Mouse (Mus musculus) neural tube, embryonic 10.5 days (tissue): ENCODE measurements at regions not wholly inside any gene's neighbourhood (a gene's known extent, or its start where the extent isn't known, plus 50 kb on each side); places are given as distances from the start of the nearest gene placed in this dataset.
"Not testable (repeated sequence)": the region's sequence is repeated elsewhere in the genome, so short reads cannot be mapped to it uniquely, and the experiment has no call there.

Experiments
- DNase-seq: peaks from one replicate; pipeline ENCODE4 v3.0.0-alpha.2; 2017; ENCODE audit warnings: low spot score; ENCODE audit errors: extremely low spot score

DNA sequence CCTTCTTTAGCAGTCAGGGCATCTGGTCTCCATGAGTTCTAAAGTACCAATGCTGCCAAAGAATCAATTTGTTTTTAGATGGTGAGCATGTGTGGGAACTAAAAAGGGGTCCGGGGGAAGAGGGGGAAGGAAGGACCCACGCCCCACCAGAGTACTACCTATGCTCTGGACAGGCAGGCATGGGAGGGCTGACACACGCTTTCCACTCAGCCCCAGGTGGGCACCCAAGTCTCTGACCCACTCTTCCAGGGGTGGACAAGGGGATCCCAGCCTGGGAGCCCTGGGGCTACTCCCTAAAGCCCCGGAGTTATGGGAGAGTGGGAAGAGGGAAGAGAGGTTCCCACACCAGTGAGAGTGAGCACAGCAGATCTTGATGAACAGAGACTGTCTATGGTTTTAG lies 1446.9 kb downstream of the Zfp704 start:
- no peak for DNase-seq

DNA sequence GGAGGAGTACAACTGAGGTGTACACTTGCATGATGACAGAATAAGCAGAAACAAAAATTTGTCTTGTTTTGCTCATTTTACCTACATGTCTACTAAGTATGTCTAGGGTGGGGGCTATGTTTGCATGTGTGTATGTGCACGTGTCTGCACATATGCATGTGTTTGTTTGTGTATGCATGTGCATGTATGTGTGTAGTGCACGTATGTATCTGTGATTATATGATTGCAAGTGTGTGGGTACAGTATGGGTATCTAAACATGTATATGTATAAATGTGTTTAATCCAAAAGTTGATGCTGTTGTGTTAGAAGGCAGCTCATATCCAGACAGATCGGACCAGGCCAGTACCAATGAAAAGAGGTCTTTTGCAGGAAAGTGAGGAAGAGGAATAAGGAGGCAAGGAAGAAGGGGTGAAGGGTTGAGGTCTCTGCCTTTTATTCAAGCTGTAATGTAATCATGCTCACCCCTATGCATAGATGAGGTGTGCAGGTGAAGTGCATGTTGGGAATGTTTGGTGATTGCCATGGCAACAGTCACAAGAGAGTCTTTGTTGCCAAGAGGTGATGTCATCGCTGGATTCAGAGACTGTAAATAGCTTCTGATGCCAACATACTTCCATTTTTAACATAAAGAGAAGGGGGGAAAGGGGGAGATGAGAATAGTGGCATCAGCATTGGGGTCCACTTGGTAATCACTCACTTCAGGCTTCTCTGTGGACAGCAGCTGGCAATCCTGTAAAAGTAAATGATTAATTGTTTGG lies 1447.7 kb downstream of the Zfp704 start:
- no peak for DNase-seq

DNA sequence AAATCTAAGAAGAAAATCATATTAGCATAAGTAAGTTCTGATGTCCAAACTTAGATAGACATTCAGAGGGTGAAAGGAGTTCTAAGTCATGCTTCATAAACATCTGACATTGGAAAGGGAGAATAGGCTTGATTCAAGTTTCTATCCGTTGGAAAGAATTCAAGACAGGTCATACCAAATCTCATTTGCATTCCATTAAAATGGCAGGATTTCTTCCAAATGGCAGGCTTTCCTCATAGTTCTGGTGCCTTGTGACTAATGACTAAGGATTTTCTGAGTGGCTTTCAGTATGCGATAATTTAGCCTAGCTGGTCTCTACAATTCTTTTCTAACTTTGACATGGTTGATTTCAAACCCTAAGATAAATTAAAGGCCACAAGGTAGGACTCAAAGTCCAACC lies 1466.9 kb downstream of the Zfp704 start:
- DNase-seq = no peak

DNA sequence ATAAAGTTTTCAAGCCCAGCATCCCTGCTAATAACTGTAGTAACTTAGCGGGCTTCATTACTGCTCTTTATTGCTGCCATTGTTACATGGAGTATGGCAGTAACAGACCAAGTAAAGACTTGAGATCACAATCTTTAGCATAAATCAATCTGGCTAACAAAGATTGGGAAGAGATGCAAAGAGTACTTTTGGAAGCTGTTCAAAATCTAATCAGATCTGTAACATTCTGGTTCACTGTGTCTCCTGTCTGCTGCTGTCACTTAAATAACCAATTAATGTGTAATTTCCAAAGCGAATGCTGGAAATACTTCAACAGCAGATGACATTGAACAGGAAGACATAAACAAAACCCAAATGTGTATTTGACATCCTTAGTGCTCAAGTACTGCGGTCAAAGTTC lies 1467.7 kb downstream of the Zfp704 start:
- no peak for DNase-seq

DNA sequence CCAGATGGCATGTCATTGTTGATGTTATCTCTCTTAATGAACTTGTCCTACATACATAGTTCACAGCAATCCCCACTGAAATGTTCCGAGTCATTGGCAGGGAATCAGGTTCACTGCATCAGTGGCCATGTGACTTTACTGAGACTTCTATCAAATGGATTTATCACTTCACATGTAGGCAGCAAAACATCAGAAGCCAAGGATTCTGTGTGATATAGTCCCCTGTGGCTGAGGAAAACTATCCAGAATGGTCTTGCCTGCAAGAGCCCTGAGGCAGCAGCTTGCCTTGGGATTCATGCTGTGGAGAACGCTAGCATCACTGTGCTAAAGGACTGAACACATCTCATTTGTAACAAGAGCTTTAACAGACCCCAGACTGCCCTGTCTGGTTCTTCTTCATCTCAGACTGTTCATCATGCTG lies 1468.2 kb downstream of the Zfp704 start:
- no peak for DNase-seq

DNA sequence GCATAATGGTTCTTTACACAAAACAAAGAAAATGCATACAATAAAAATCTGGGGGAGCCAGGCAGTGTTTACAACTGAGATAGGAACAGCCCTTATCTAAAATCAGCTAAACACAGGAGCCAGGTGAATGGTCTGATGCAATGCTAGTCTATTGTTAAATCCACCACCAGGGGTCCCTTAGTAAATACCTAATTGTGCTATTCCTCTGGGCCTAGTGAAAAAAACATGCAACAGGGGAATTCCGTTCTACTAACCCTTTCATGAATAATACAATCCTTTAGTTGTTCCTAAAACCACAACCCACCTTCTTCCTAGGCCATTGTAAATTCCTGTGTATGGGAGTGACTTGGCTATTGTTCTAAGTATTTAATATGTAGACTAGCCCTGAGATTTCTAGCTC lies 1486.2 kb downstream of the Zfp704 start:
- not testable (repeated sequence) for DNase-seq

DNA sequence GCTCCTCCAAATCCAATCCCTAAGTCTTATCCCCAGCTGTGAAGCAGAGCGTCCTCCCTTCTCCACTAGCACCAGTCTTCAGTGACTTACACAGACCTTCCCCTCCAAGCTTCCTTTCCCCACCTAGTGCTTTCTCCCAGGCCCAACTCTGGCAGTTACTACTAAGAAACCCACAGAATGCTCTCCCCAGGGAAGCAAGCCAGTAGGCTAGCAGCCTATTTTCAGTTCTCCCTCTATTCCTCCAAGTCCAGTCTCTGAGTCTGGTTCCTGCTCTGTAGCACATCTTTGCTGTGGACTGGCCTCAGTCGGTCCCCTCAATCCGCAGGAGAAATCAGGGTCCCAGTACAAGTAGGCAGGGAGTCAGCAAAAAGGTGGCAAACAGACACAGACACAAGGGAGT lies 1486.7 kb downstream of the Zfp704 start:
- DNase-seq = no peak

DNA sequence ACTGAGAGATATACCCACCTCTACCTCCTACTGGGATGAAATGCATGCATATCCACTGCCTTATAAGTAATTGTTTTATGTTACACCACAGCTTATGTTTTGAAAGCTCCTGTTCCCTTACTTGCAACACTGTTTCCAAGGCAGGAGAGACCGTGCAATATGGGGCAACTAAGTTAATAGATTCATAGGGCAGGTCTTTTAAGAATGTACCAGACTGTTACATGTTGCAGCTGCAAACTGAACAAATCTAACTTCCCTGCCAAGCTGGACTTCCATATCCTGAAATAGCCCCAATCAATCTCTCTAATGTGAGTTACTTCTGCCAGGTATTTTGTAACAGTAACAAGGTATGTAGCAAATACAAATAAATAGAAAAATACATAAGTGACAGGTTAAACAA lies 1478.0 kb upstream of the 1700008P02Rik start:
- no peak for DNase-seq

DNA sequence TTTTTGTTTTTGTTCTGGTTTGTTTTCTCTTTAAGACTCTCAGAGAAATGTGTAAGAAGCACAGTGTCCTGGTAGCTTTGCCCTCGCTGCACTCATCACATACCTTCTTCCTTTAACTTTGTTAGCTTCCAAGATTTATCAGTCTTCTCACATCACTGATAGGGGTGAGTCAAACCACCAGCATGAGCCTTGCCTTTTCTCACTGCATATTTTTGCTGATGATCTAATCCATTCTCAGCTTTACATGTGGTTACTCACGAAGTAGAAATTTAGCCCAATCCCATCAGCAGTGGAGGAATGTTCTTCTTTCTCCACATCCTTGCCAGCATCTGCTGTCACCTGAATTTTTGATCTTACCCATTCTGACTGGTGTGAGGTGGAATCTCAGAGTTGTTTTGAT lies 1464.5 kb upstream of the 1700008P02Rik start:
- no peak for DNase-seq

DNA sequence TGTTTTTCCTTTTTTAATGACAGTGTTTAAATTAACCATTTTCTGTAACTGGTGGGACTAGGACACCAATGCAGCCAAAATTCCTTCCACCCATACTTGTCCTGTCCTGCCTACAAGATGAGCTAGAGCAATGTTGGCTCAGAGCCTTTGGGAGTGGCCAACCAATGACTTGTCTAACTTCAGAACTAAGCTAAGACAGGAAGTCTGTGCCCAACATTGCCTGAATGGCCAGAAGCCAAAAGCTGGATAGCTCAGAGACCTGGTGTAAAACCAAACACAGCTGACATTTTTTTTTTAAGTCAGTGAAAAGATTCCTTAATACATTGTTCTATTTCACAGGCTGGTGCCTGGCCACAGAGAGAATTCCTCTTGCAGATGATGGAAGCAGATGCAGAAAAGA lies 1433.5 kb upstream of the 1700008P02Rik start:
- DNase-seq = no peak

DNA sequence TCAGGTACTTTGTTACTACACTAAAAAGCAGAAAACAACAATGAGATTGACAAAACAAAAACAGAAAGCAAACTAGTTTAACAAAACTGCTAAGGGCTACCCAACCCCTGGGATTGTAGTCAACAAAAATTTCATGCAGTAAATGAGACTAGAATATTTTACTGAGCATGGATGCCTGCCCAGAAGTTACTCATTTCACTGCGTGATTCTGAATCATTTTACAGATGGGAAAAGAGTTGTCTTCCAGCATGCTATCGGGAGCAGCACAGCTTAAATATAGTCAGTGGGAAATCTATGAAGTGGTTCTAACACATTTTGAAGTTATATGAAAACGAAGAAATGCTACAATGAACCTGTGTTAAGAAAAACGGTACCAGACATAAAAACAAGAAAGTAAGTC lies 1430.9 kb upstream of the 1700008P02Rik start:
- no peak for DNase-seq

DNA sequence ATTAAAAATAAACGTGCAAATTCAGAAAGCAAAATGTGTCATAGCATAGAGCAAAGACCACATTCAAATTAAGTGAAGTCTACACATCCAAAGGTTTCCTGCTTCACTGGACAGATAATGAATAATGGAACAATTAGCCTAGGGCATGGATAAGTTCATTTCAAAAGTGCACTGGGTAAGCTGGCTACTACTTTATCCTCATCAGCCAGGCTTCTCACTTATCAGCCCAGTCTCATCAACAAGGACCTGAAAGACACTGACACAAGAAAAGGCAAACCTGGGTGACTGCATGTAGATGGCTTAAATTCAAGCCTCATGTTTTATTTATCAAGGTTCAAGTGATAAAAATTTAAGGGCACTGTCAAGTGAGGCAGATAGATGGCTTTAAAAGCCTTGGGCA lies 1429.5 kb upstream of the 1700008P02Rik start:
- no peak for DNase-seq

DNA sequence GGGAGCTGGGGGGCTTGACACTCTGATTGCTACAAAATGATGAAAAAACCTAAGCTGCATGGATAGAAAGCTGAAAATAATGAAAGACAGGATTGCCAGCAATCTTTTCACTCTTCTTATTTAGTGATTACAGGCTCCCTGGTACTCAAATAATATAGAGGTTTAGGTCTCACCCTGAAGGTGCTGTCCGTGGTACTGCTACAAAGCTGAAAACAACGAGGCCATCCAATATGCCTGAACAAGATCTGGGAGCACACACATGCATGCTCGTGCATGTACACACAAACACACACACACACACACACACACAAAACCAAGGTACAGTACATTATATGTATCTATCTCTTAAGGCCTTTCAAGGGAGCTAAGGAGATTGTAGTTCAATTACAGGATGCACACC lies 1426.1 kb upstream of the 1700008P02Rik start:
- DNase-seq = no peak

DNA sequence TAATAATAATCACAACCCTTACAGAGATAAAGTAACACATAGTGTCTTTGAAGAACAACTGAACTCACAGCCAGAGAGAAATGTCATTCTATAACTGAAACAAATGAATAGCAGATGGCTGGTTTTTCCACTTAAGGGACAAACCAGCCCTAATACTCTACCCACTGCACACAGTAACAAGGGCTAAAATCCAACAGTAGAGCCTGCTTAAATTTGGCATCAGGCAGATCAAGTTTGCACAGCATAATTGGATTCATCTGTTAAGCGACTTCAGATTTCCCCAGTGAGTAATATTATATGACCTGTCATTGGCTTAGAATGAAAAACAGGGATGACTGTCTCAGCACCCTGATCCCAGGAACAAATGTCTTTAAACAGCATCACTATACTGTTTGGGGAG lies 1416.5 kb upstream of the 1700008P02Rik start:
- DNase-seq = no peak

DNA sequence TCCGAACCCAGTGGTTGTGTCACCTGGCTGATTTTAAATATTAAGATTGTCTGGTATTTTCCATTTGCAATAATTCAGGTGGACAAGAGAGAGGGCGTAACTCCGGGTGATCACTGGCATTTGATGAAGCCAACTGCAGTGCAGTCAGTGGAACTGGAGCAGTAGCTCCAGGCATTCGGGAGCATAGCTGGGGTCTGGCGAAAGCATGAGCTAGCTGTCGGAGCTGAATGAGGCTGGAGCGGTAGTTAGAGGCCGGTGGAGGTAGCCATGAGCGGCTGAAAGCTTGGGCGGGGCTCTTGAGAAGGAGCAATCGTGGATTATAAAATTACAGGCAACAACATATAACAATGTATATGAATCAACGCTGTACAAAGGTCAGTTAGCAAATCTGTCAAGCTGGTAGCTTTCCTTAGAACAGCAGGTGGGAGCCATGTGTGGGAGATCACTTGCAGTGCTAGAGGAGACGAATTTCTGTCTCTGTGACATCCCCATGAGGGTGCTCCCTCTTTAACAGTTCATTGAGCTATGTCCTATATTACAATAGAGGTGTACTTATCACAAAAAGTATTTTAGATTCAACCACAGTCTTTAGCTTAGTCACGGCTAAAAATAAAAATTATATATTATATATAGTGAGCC lies 1415.0 kb upstream of the 1700008P02Rik start:
- peak; percentile 19 for DNase-seq

DNA sequence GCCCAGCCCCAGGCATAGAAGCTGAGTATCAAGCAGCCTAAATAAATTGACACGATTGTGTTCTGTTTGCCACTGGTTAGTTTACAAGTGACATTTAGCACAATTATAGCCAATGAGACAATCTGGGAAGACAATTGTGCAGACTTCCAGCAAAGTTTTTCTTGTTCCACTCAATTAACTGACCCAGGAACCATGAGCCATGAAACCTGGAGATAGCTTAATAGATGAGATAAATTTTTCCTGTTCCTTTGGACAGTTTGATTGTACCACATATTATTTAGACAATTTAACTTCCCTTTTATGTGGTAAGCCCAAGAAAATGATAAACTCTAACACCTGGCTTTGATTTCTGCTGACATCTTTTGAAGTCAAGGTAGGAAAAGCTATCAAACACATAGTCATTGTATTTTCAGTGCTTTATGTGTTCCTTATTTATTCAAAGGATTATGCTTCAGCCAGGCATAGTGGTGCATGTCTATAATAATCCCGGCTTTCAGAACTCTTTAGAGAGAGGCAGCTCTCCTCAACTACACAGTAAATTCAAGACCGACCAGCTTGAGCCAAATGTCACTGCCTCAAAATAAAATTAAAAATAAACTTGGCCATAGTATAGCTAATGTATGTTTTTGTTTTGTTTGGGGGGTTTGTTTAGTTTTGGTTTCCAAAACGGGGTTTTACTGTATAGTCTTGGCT lies 1406.2 kb upstream of the 1700008P02Rik start:
- DNase-seq = no peak

DNA sequence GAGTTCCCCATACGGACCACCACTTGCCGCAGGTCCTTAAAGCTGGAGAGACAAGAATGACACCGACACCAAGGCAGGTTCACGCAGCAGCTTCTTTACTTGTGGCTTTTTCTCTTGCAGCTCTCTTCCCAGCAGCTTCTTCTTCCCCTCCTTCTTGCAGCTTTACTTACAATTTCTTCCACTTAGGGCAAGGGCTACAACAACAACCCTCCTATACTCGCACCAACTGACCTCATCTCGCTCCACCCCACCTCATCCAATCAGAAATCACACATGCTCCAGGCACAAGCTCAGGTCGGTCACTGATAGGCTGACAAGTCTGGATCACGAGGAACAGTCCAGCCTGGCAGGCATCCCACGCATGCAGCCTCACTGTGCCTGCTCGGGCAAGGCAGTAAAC lies 1402.4 kb upstream of the 1700008P02Rik start:
- no peak for DNase-seq

DNA sequence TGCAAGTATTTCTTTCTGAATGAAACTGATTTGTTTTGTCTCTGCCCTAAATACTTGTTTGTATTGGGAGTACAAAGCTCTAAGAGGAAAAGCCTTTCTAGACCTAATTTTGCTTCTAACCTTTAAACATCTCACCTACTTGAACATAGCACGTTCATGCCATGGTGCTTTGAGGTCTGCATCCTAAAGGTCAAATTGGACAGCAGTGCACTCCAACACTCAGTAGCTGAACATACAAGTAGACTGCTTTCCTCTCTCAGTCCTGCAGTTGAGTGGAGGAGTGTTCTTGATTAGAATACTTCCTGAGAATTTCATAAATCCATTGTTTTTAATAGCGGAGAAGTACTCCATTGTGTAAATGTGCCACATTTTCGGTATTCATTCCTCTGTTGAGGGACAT lies 1397.2 kb upstream of the 1700008P02Rik start:
- DNase-seq = no peak

DNA sequence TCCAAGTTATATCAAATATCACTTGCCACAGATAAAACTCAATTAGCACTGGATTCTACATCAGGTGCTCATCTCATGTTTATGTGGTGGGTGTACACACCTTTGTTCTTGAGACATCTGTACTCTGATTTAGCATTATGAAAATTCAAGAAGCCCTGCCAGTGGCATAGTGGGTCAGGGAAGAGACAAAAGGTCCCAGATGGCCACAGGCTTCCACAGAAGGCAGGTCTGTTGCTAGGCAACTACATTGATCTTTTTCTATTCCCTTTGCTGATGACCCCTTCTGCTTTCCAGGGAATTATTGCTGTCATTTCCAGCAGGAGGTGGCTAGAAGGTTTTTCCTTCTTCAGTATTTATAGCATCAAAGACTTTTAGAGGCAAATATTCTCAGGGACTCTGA lies 1396.7 kb upstream of the 1700008P02Rik start:
- peak; percentile 30 for DNase-seq

DNA sequence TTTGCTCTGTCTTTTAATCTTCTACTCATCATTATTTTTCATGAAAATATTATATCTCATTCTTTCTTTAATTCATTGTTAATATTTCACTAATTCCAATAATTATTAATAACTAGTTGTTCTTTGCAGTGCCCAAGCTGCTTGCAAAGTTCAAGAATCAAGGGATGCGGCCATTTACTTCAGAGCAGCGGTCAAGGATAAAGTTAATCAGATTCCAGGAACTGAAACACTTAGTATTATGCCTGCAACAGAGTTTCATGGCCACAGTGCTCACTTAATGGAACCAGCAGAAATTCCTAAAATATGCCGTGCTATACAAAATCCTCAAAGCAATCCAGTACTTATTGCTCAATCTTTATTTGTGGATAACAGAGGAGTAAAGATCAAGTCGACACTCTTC lies 1389.7 kb upstream of the 1700008P02Rik start:
- DNase-seq = no peak

DNA sequence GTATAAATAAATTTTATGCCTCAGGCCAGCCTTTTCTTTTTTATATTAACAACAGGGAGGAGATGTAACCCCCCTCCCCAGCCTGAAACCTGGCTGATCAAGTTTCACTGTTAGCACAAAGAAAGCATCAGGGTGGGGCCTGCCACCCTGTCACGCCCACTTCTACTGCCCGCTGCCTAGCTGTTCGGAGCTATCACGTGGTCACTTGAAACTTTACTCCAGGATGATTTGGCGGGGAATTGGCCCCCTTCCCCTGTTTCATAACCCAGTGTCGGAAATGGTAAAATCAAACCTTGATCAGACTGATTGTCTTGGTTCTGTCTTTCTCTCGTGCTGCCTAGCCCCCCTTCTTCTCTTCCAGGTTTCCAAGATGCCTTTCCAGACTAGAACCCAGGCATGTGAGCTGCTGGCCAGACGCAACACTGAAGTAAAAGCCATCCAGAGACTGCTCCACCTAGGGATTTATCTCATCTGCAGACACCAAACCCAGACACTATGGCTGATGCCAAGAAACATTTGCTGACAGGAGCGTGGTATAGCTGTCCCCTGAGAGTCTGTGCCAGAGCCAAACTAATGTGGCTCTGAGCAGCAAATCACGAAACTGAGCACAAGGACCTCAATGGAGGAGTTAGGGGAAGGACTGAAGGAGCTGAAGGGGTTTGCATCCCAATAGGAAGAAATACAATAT lies 1386.6 kb upstream of the 1700008P02Rik start:
- DNase-seq = no peak

DNA sequence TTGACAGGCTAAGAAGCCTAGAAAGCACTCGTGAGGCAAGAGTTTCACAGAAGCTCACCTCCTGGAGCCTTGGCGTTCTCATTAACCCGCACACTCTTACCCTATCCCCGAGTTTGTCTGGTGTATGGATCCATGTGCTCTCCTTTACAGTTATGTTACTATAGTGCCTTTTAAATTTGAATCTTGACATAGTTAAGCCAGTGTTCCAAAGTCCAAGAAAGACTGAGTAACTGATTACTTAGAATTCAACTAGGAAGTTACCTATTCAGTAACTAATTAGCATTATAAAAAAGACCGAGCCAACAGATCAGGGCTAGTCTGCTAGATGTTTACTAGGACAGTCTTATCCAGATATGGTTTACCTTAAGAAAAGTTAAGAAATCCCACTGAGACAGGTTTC lies 1386.0 kb upstream of the 1700008P02Rik start:
- no peak for DNase-seq
